Mouse (Mus musculus) midbrain, postnatal 0 days (tissue): ENCODE measurements around the gene Mgat5. TPM values are rescaled to one million over a fixed set of nuclear protein-coding genes. Genes with fewer than 3 reads are reported as not detected.

Experiments
- ATAC-seq: fragments of 200-750 bp; cut with Nextera tagmentation; 2 replicates; pipeline ENCODE4 v1.8.0; 2017; ENCODE audit warnings: moderate number of reproducible peaks, mild to moderate bottlenecking, moderate TSS enrichment, moderate library complexity; ENCODE audit not compliant: low FRiP score
- DNase-seq: peaks from one replicate; pipeline ENCODE4 v3.0.0-alpha.2; 2015; ENCODE audit warnings: low spot score
- H3K27ac ChIP-seq: fragments of 300-500 bp; sonication (generic); 2 replicates; pipeline ENCODE4 v1.5.1; 2014; ENCODE audit warnings: low read depth, mild to moderate bottlenecking, low read length, mixed read lengths
- H3K27me3 ChIP-seq: fragments of 300-500 bp; sonication (generic); 2 replicates; pipeline ENCODE4 v1.6.1; 2014; ENCODE audit warnings: low read length, control low read depth, mixed read lengths; ENCODE audit not compliant: insufficient read depth
- H3K36me3 ChIP-seq: fragments of 300-500 bp; sonication (generic); 2 replicates; pipeline ENCODE4 v1.6.1; 2014; ENCODE audit warnings: low read length, control low read depth, mixed read lengths; ENCODE audit not compliant: insufficient read depth
- H3K4me1 ChIP-seq: fragments of 300-500 bp; sonication (generic); 2 replicates; pipeline ENCODE4 v1.6.1; 2014; ENCODE audit warnings: mild to moderate bottlenecking, control low read depth, antibody characterized with exemption, low read length, mixed read lengths; ENCODE audit not compliant: insufficient read depth
- H3K4me2 ChIP-seq: fragments of 300-500 bp; sonication (generic); 2 replicates; pipeline ENCODE4 v1.6.1; 2014; ENCODE audit warnings: low read depth, mild to moderate bottlenecking, low read length, mixed read lengths; ENCODE audit not compliant: poor library complexity, severe bottlenecking
- H3K4me3 ChIP-seq: fragments of 300-500 bp; sonication (generic); 2 replicates; pipeline ENCODE4 v1.5.1; 2014; ENCODE audit warnings: low read depth, mild to moderate bottlenecking, low read length, moderate library complexity
- H3K9ac ChIP-seq: fragments of 300-500 bp; sonication (generic); replicated peaks from 2 replicates; pipeline ENCODE4 v1.6.1; 2014; ENCODE audit warnings: mild to moderate bottlenecking, low read length, moderate library complexity, mixed read lengths; ENCODE audit not compliant: poor library complexity, severe bottlenecking
- H3K9me3 ChIP-seq: fragments of 300-500 bp; sonication (generic); 2 replicates; pipeline ENCODE4 v1.6.1; 2016; ENCODE audit warnings: low read length, control low read depth
- CTCF ChIP-seq: IDR thresholded peaks from 2 replicates; pipeline ENCODE4 v1.5.1; 2016; ENCODE audit warnings: antibody characterized with exemption, mild to moderate bottlenecking
- WGBS: fragments of 180-500 bp; shearing (Covaris S2); extraction: QIAGEN DNeasy Blood & Tissue Kit; methylation state at CpG from one replicate; pipeline ENCODE4 v1.1.7; 2014; 5-methylcytosine and 5-hydroxymethylcytosine counted together
- polyA plus RNA-seq: library from polyadenylated mRNA; unstranded; fragments of >200 nt; fragmentation: Nextera tagmentation; extraction: Ambion mirVana; gene quantifications from 2 replicates; pipeline ENCODE4 v1.2.1, GENCODE M21; 2015
- total RNA-seq: library from RNA; depleted of rRNA; stranded (reverse); fragments of >200 nt; gene quantifications from 2 replicates; pipeline ENCODE4 v1.2.3, GENCODE M21; 2014

Gene Mgat5
- total and polyA plus RNA-seq, 2 experiments from 2014 or later: 13.0 to 56.5 TPM

GRCm38 (mm10) chr1:127242888-127243588 lies 38.2 kb downstream of the Mgat5 start:
- no peak for DNase-seq
- Histone ChIP-seq H3K27me3 (no peaks in the 10 kb centered on the region), H3K4me1 (no peaks in the 10 kb centered on the region), H3K36me3 (no peaks in the 10 kb centered on the region), H3K9ac (no peak overlapping the region), H3K9me3 (no peaks in the 10 kb centered on the region), H3K27ac (no peak overlapping the region), H3K4me3 (no peak overlapping the region), H3K4me2 (no peak overlapping the region)
- TF ChIP-seq CTCF: no peak
- ATAC-seq: no peak
- 71% methylated on average over 6 of the region's 6 CpGs for WGBS

GRCm38 (mm10) chr1:127244054-127244770 lies 39.4 kb downstream of the Mgat5 start:
- no peak overlapping the region for H3K27ac ChIP-seq
- no peak overlapping the region for H3K4me2 ChIP-seq
- H3K36me3 ChIP-seq: no peaks in the 10 kb centered on the region
- no peak overlapping the region for H3K9ac ChIP-seq
- no peak for TF ChIP-seq CTCF
- H3K27me3 ChIP-seq: no peaks in the 10 kb centered on the region
- H3K4me3 ChIP-seq: no peak overlapping the region
- WGBS: 91% methylated on average over 11 of the region's 11 CpGs
- H3K4me1 ChIP-seq: no peaks in the 10 kb centered on the region
- no peak for ATAC-seq
- no peak for DNase-seq
- H3K9me3 ChIP-seq: no peaks in the 10 kb centered on the region

GRCm38 (mm10) chr1:127246158-127246557 lies 41.3 kb downstream of the Mgat5 start:
- Histone ChIP-seq H3K27me3 (no peaks in the 10 kb centered on the region), H3K4me3 (no peak overlapping the region), H3K9me3 (no peaks in the 10 kb centered on the region), H3K4me2 (no peak overlapping the region), H3K4me1 (no peaks in the 10 kb centered on the region), H3K27ac (no peak overlapping the region), H3K9ac (no peak overlapping the region), H3K36me3 (no peaks in the 10 kb centered on the region)
- WGBS: 86% methylated on average over 6 of the region's 6 CpGs
- TF ChIP-seq CTCF: no peak
- no peak for ATAC-seq
- no peak for DNase-seq

GRCm38 (mm10) chr1:127248433-127248832 lies 43.6 kb downstream of the Mgat5 start:
- no peaks in the 10 kb centered on the region for H3K27me3 ChIP-seq
- H3K27ac ChIP-seq: no peak overlapping the region
- no peaks in the 10 kb centered on the region for H3K4me1 ChIP-seq
- ATAC-seq: no peak
- H3K9me3 ChIP-seq: no peaks in the 10 kb centered on the region
- H3K4me3 ChIP-seq: no peak overlapping the region
- no peak for TF ChIP-seq CTCF
- H3K9ac ChIP-seq: no peak overlapping the region
- H3K4me2 ChIP-seq: no peak overlapping the region
- peaks cover 4% of the 10 kb centered on the region; the same call in 1 of the 2 replicates for H3K36me3 ChIP-seq
- WGBS: 86% methylated on average over 1 of the region's 1 CpGs
- DNase-seq: no peak

GRCm38 (mm10) chr1:127249621-127250020 lies 44.8 kb downstream of the Mgat5 start:
- Histone ChIP-seq H3K27me3 (no peaks in the 10 kb centered on the region), H3K4me2 (no peak overlapping the region), H3K9me3 (no peaks in the 10 kb centered on the region), H3K9ac (no peak overlapping the region), H3K36me3 (peaks cover 4% of the 10 kb centered on the region; the same call in 1 of the 2 replicates), H3K4me1 (no peaks in the 10 kb centered on the region), H3K27ac (no peak overlapping the region), H3K4me3 (no peak overlapping the region)
- ATAC-seq (no peak), DNase-seq (no peak)
- no peak for TF ChIP-seq CTCF

GRCm38 (mm10) chr1:127250313-127250712 lies 45.5 kb downstream of the Mgat5 start:
- DNase-seq: no peak
- no peak overlapping the region for H3K27ac ChIP-seq
- no peaks in the 10 kb centered on the region for H3K9me3 ChIP-seq
- H3K27me3 ChIP-seq: no peaks in the 10 kb centered on the region
- no peak overlapping the region for H3K4me3 ChIP-seq
- H3K9ac ChIP-seq: no peak overlapping the region
- no peak for ATAC-seq
- H3K4me1 ChIP-seq: no peaks in the 10 kb centered on the region
- no peak for TF ChIP-seq CTCF
- peaks cover 4% of the 10 kb centered on the region; the same call in 1 of the 2 replicates for H3K36me3 ChIP-seq
- no peak overlapping the region for H3K4me2 ChIP-seq
